Mouse (Mus musculus) hindbrain, embryonic 11.5 days (tissue): Measurements from ENCODE around the gene Vmn1r112. TPM values are rescaled to one million over a fixed set of nuclear protein-coding genes. Genes with fewer than 3 reads are reported as not detected.
"Not testable (repeated sequence)": the region's sequence is repeated elsewhere in the genome, so short reads cannot be mapped to it uniquely, and the experiment has no call there.

Source experiments
- ATAC-seq: fragments of 200-750 bp; cut with Nextera tagmentation; 2 replicates; pipeline ENCODE4 v1.8.0; 2017; ENCODE audit warnings: mild to moderate bottlenecking, moderate TSS enrichment, moderate library complexity; ENCODE audit not compliant: low FRiP score
- DNase-seq: peaks from one replicate; pipeline ENCODE4 v3.0.0-alpha.2; 2015; ENCODE audit warnings: low spot score
- H3K27ac ChIP-seq: fragments of 300-500 bp; sonication (generic); 2 replicates; pipeline ENCODE4 v1.5.1; 2014; ENCODE audit warnings: mild to moderate bottlenecking, low read depth, low read length
- H3K27me3 ChIP-seq: fragments of 300-500 bp; sonication (generic); 2 replicates; pipeline ENCODE4 v1.6.1; 2014; ENCODE audit warnings: mild to moderate bottlenecking, low read length, moderate library complexity, mixed read lengths; ENCODE audit not compliant: control insufficient read depth, insufficient read depth
- H3K36me3 ChIP-seq: fragments of 300-500 bp; sonication (generic); 2 replicates; pipeline ENCODE4 v1.6.1; 2014; ENCODE audit warnings: mild to moderate bottlenecking, low read length, moderate library complexity, mixed read lengths; ENCODE audit not compliant: control insufficient read depth, insufficient read depth
- H3K4me1 ChIP-seq: fragments of 300-500 bp; sonication (generic); replicated peaks from 2 replicates; pipeline ENCODE4 v1.6.1; 2014; ENCODE audit warnings: low read length, mixed read lengths; ENCODE audit not compliant: control insufficient read depth, insufficient read depth
- H3K4me2 ChIP-seq: fragments of 300-500 bp; sonication (generic); replicated peaks from 2 replicates; pipeline ENCODE4 v1.6.1; 2014; ENCODE audit warnings: mild to moderate bottlenecking, low read depth, low read length
- H3K4me3 ChIP-seq: fragments of 300-500 bp; sonication (generic); 2 replicates; pipeline ENCODE4 v1.5.1; 2014; ENCODE audit warnings: low read depth, low read length
- H3K9ac ChIP-seq: fragments of 300-500 bp; sonication (generic); 2 replicates; pipeline ENCODE4 v1.6.1; 2014; ENCODE audit warnings: low read depth, low read length
- H3K9me3 ChIP-seq: fragments of 300-500 bp; sonication (generic); 2 replicates; pipeline ENCODE4 v1.6.1; 2016; ENCODE audit warnings: low read length; ENCODE audit not compliant: control insufficient read depth
- WGBS: fragments of 180-500 bp; shearing (Covaris S2); extraction: QIAGEN DNeasy Blood & Tissue Kit; methylation state at CpG from one replicate; pipeline ENCODE4 v1.1.7; 2014; 5-methylcytosine and 5-hydroxymethylcytosine counted together
- polyA plus RNA-seq: library from polyadenylated mRNA; unstranded; fragments of >200 nt; fragmentation: Nextera tagmentation; extraction: Ambion mirVana; gene quantifications from 2 replicates; pipeline ENCODE4 v1.2.1, GENCODE M21; 2014

Gene Vmn1r112
- not detected in 2 replicates for polyA plus RNA-seq

DNA sequence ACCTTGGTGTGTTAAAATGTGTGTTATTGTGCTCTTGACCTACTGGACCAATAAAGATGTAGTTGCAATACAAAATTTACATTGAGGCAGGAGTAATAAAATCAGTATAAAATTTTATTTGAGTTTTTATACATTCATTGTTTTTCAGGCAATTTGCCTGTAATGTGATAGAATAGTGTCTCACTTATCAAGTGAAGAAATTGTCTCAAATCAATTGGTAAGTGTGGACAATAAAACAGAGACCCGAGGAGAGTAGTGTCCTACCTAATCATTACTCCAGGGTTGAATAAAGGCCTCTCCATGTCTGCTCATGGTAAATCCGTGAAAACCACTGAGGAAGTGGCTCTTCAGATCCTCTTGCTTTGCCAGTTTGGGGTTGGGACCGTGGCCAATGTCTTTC, at the start of gene Vmn1r112:
Gene Vmn1r112, plus strand, starts transcription at position 301 of the 400 bp plus-strand sequence.
- DNase-seq, H3K4me3 ChIP-seq, H3K4me1 ChIP-seq, H3K27me3 ChIP-seq, ATAC-seq, H3K9ac ChIP-seq, H3K36me3 ChIP-seq, H3K27ac ChIP-seq, H3K4me2 ChIP-seq, H3K9me3 ChIP-seq: not testable (repeated sequence)
- no CpG with 5 or more reads among the region's 3 CpGs for WGBS

- WGBS, result no CpG with 5 or more reads among the region's 1 CpGs
- not testable (repeated sequence) for DNase-seq, H3K9me3 ChIP-seq, H3K36me3 ChIP-seq, ATAC-seq, H3K4me1 ChIP-seq, H3K4me3 ChIP-seq, H3K4me2 ChIP-seq, H3K9ac ChIP-seq, H3K27ac ChIP-seq, H3K27me3 ChIP-seq
Observed at GRCm38 (mm10) chr7:20730524-20730923, 40.5 kb upstream of the Vmn1r112 start, which contains the start of gene Gm10668. TSS of gene Gm10668 (minus strand) at chr7:20730624.

GRCm38 (mm10) chr7:20786985-20787384, 16.0 kb downstream of the Vmn1r112 start, which contains the start of gene Vmn1r113:
TSS of gene Vmn1r113 (plus strand) at chr7:20787285.
- not testable (repeated sequence) for H3K4me3 ChIP-seq, H3K36me3 ChIP-seq, H3K9me3 ChIP-seq, H3K27me3 ChIP-seq, ATAC-seq, H3K4me2 ChIP-seq, H3K27ac ChIP-seq, H3K9ac ChIP-seq, H3K4me1 ChIP-seq, DNase-seq
- 80% methylated on average over 2 of the region's 2 CpGs for WGBS

DNA sequence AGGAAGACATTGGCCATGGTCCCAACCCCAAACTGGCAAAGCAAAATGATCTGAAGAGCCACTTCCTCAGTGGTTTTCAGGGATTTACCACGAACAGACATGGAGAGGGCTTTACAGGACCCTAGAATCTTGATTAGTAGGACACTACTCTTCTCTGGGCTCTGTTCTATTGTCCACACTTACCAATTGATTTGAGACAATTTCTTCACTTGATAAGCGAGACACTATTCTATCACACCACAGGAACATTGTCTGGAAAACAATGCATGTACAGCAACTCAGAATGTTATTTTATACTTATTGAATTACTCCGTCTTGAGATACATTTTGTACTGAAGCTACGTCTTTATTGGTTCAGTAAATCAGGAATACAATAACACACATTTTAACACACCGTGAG, 41.1 kb downstream of the Vmn1r112 start, which contains the start of gene Vmn1r114:
Gene Vmn1r114, minus strand, starts transcription at position 101 of the 400 bp plus-strand sequence.
- H3K9me3 ChIP-seq, H3K4me2 ChIP-seq, H3K27ac ChIP-seq, ATAC-seq, H3K9ac ChIP-seq, H3K4me1 ChIP-seq, DNase-seq, H3K27me3 ChIP-seq, H3K4me3 ChIP-seq, H3K36me3 ChIP-seq: not testable (repeated sequence)
- WGBS, result no CpG with 5 or more reads among the region's 5 CpGs

Other genes starting within 250 kb of the Vmn1r112 start
- not detected in 2 replicates for gene Vmn1r104, start 237.3 kb upstream of the Vmn1r112 start, polyA plus RNA-seq
- not detected in 2 replicates for gene Gm5726, start 225.4 kb upstream of the Vmn1r112 start, polyA plus RNA-seq
- not detected in 2 replicates for gene Gm4141, start 194.9 kb upstream of the Vmn1r112 start, polyA plus RNA-seq
- gene Gm4513, start 172.2 kb upstream of the Vmn1r112 start, polyA plus RNA-seq, result not detected in 2 replicates
- not detected in 2 replicates for gene Vmn1r107, start 102.3 kb upstream of the Vmn1r112 start, polyA plus RNA-seq
- gene Vmn1r111, start 68.0 kb upstream of the Vmn1r112 start, polyA plus RNA-seq, result not detected in 2 replicates
- not detected in 2 replicates for gene Gm10668, start 40.6 kb upstream of the Vmn1r112 start, polyA plus RNA-seq
- gene Vmn1r113, start 16.1 kb downstream of the Vmn1r112 start, polyA plus RNA-seq, result not detected in 2 replicates
- not detected in 2 replicates for gene Vmn1r114, start 41.0 kb downstream of the Vmn1r112 start, polyA plus RNA-seq
- not detected in 2 replicates for gene Vmn1r115, start 73.8 kb downstream of the Vmn1r112 start, polyA plus RNA-seq
- not detected in 2 replicates for gene Vmn1r116, start 101.1 kb downstream of the Vmn1r112 start, polyA plus RNA-seq
- gene Vmn1r117, start 112.9 kb downstream of the Vmn1r112 start, polyA plus RNA-seq, result not detected in 2 replicates
- gene Vmn1r118, start 141.2 kb downstream of the Vmn1r112 start, polyA plus RNA-seq, result not detected in 2 replicates
- gene Vmn1r119, start 241.3 kb downstream of the Vmn1r112 start, polyA plus RNA-seq, result not detected in 2 replicates